In genomic region chr1:88502822-88503221, GRCm38 (mm10) we compare ENCODE assay signal across 39 mouse cellular contexts. TPM values are rescaled to one million over a fixed set of nuclear protein-coding genes. Genes with fewer than 3 reads are reported as not detected.
"Had no signal": no experiment of that assay in that cellular context is flagged by ENCODE, and none has a peak within 500 bp of the region (broad histone marks: within the 10 kb centered on the region; RNA-seq: fewer than 3 reads in every experiment).

No protein-coding gene starts in this region.

- H3K36me3 ChIP-seq: heart, embryonic 10.5 days; heart, embryonic 12.5 days; heart, embryonic 13.5 days; heart, embryonic 15.5 days; hindbrain, embryonic 12.5 days; hindbrain, embryonic 13.5 days; hindbrain, embryonic 15.5 days; intestine, embryonic 15.5 days; kidney, embryonic 15.5 days had no signal

- ATAC-seq: hindbrain, embryonic 16.5 days; hindbrain, postnatal 0 days; inflammation-experienced regulatory T-cells, adult 6 months; intestine, embryonic 15.5 days; intestine, embryonic 16.5 days; intestine, postnatal 0 days had no signal

- H3K27ac ChIP-seq: heart, adult 2 months; heart, embryonic 10.5 days; heart, embryonic 13.5 days; heart, embryonic 15.5 days; hindbrain, embryonic 12.5 days; hindbrain, embryonic 13.5 days; hindbrain, embryonic 15.5 days; hindbrain, postnatal 0 days; intestine, embryonic 15.5 days; kidney, embryonic 15.5 days; kidney, postnatal 0 days; layer of hippocampus, adult 2 months had no signal

- H3K4me3 ChIP-seq: heart, adult 2 months; heart, embryonic 10.5 days; heart, embryonic 12.5 days; heart, embryonic 13.5 days; heart, embryonic 15.5 days; hindbrain, embryonic 12.5 days; hindbrain, embryonic 13.5 days; hindbrain, embryonic 15.5 days; intestine, embryonic 15.5 days; kidney, embryonic 15.5 days; layer of hippocampus, adult 2 months had no signal

- DNase-seq: heart, adult 18-20 months; heart, adult 2 months; heart, postnatal 10 days; heart, postnatal 14 days; heart, postnatal 36 days; heart, postnatal 4 days; kidney, adult 11 months; kidney, adult 18-20 months; kidney, adult 2 months; kidney, adult 8-10 months; kidney, adult 9 months; kidney, postnatal 10 days; kidney, postnatal 14 days; kidney, postnatal 25 days; kidney, postnatal 36 days; kidney, postnatal 4 days; layer of hippocampus, adult 9-11 months; layer of hippocampus, postnatal 36 days had no signal

- H3K4me1 ChIP-seq: intestine, embryonic 15.5 days had no signal

- H3K27me3 ChIP-seq: heart, embryonic 12.5 days; heart, embryonic 13.5 days; heart, embryonic 15.5 days; hindbrain, embryonic 12.5 days; hindbrain, embryonic 15.5 days; intestine, embryonic 15.5 days; kidney, embryonic 15.5 days had no signal

- H3K9ac ChIP-seq: heart, embryonic 12.5 days; heart, embryonic 13.5 days; heart, embryonic 15.5 days; hindbrain, embryonic 12.5 days; hindbrain, embryonic 13.5 days; hindbrain, embryonic 15.5 days; intestine, embryonic 15.5 days; kidney, embryonic 15.5 days had no signal

- H3K9me3 ChIP-seq: heart, embryonic 10.5 days; heart, embryonic 12.5 days; heart, embryonic 13.5 days; heart, embryonic 15.5 days; hindbrain, embryonic 12.5 days; hindbrain, embryonic 13.5 days; hindbrain, embryonic 15.5 days; intestine, embryonic 15.5 days; kidney, embryonic 15.5 days had no signal

- H3K4me2 ChIP-seq: heart, embryonic 11.5 days; heart, embryonic 12.5 days; heart, embryonic 13.5 days; heart, embryonic 15.5 days; hindbrain, embryonic 12.5 days; hindbrain, embryonic 13.5 days; hindbrain, embryonic 15.5 days; intestine, embryonic 15.5 days; kidney, embryonic 15.5 days had no signal

RNA-seq across cellular contexts. Expression of gene Glrp1, which starts 7.0 kb away (rescaled TPM):
- polyA plus RNA-seq: heart, embryonic 10.5 days; hindbrain, embryonic 11.5 days; hindbrain, embryonic 12.5 days; hindbrain, embryonic 13.5 days; hindbrain, embryonic 15.5 days; hindbrain, embryonic 16.5 days; hindbrain, postnatal 0 days; inflammation-experienced regulatory T-cells, adult 6 months; intestine, embryonic 14.5 days; intestine, embryonic 15.5 days; intestine, embryonic 16.5 days; intestine, postnatal 0 days; kidney, adult 2 months; kidney, embryonic 15.5 days; kidney, embryonic 16.5 days; large intestine, adult 2 months had no signal
